Comparison of ENCODE assay signal across 8 mouse cellular contexts in genomic region chrX:50614874-50615273, GRCm38 (mm10).
DNase-seq lines count a peak whose midpoint lies in the region; ATAC-seq and TF ChIP-seq lines count a peak whose summit lies in the region.
"Not testable (repeated sequence)": the region's sequence is repeated elsewhere in the genome, so short reads cannot be mapped to it uniquely, and the experiment has no call there.

No protein-coding gene starts in this region.

- not testable (repeated sequence) for H3K27ac ChIP-seq in embryonic facial prominence, embryonic 11.5 days (replicated peaks; ENCODE audit: low read depth, low read length); lung, embryonic 14.5 days (ENCODE audit: low read depth); stomach, postnatal 0 days (replicated peaks)
- peak overlapping the region; percentile 86 for H3K27ac ChIP-seq in gastrocnemius, adult 2 months
- H3K27ac ChIP-seq in hindbrain, embryonic 14.5 days = peak overlapping the region; percentile 57; the same call in 1 of the 2 replicates
- peak overlapping the region; percentile 63; the same call in 1 of the 2 replicates for H3K27ac ChIP-seq in midbrain, embryonic 16.5 days (ENCODE audit: low read length)

- H3K4me1 ChIP-seq in embryonic facial prominence, embryonic 11.5 days (ENCODE audit: control insufficient read depth, insufficient read depth, low read length); hindbrain, embryonic 14.5 days (replicated peaks; ENCODE audit: control insufficient read depth, insufficient read depth, low read length); lung, embryonic 14.5 days (ENCODE audit: insufficient read depth); midbrain, embryonic 16.5 days (ENCODE audit: control insufficient read depth, insufficient read depth, low read length); stomach, postnatal 0 days (replicated peaks; ENCODE audit: control insufficient read depth, insufficient read depth): not testable (repeated sequence)

- peak; percentile 81 for DNase-seq in MN1 (ENCODE audit: low spot score)
- DNase-seq in embryonic facial prominence, embryonic 11.5 days (ENCODE audit: low spot score) = peak; percentile 67
- DNase-seq in gastrocnemius, adult 2 months = not testable (repeated sequence)
- peak; percentile 82 for DNase-seq in hindbrain, embryonic 14.5 days (ENCODE audit: low spot score)
- DNase-seq in layer of hippocampus, postnatal 25 days (ENCODE audit: extremely low spot score in 1 of 2, low spot score in 1 of 2) = peak; percentile 64 to 82
- peak; percentile 84 for DNase-seq in lung, embryonic 14.5 days
- peak; percentile 30 for DNase-seq in stomach, postnatal 0 days (ENCODE audit: low spot score)

- WGBS in embryonic facial prominence, embryonic 11.5 days = 74% methylated on average over 3 of the region's 3 CpGs
- WGBS in hindbrain, embryonic 14.5 days = 63% methylated on average over 3 of the region's 3 CpGs
- whole genome bisulfite sequencing in lung, embryonic 14.5 days = 51% methylated on average over 3 of the region's 3 CpGs
- 64% methylated on average over 3 of the region's 3 CpGs for WGBS in midbrain, embryonic 16.5 days
- 72% methylated on average over 3 of the region's 3 CpGs for WGBS in stomach, postnatal 0 days

- intact Hi-C loops in gastrocnemius, adult 2 months (cut with DNase I) = loop anchor here (5.0 kb wide), 1 partner anchor 38 kb away; no protein-coding TSS in a partner anchor

- not testable (repeated sequence) for H3K4me3 ChIP-seq in embryonic facial prominence, embryonic 11.5 days (ENCODE audit: low read depth, low read length); lung, embryonic 14.5 days (ENCODE audit: low read depth, low read length); midbrain, embryonic 16.5 days (ENCODE audit: low read depth, low read length)
- H3K4me3 ChIP-seq in gastrocnemius, adult 2 months = peak overlapping the region; percentile 68
- peak overlapping the region; percentile 17 for H3K4me3 ChIP-seq in hindbrain, embryonic 14.5 days (replicated peaks; ENCODE audit: low read length)
- peak overlapping the region; percentile 18; the same call in 1 of the 2 replicates for H3K4me3 ChIP-seq in stomach, postnatal 0 days (ENCODE audit: low read depth, low read length)

- not testable (repeated sequence) for H3K27me3 ChIP-seq in embryonic facial prominence, embryonic 11.5 days (ENCODE audit: control insufficient read depth, insufficient read depth, low read length); hindbrain, embryonic 14.5 days (ENCODE audit: control insufficient read depth, insufficient read depth, low read length); lung, embryonic 14.5 days (ENCODE audit: insufficient read depth, low read length); midbrain, embryonic 16.5 days (ENCODE audit: control insufficient read depth, insufficient read depth, low read depth, low read length); stomach, postnatal 0 days (ENCODE audit: control insufficient read depth, insufficient read depth, low read length)

- not testable (repeated sequence) for H3K36me3 ChIP-seq in embryonic facial prominence, embryonic 11.5 days (replicated peaks; ENCODE audit: control insufficient read depth, insufficient read depth, low read depth, low read length); hindbrain, embryonic 14.5 days (replicated peaks; ENCODE audit: control insufficient read depth, insufficient read depth); lung, embryonic 14.5 days (ENCODE audit: insufficient read depth); midbrain, embryonic 16.5 days (ENCODE audit: control insufficient read depth, insufficient read depth, low read length); stomach, postnatal 0 days (ENCODE audit: control insufficient read depth, insufficient read depth, low read length)

- not testable (repeated sequence) for H3K9me3 ChIP-seq in embryonic facial prominence, embryonic 11.5 days (replicated peaks; ENCODE audit: control insufficient read depth, low read length); hindbrain, embryonic 14.5 days (ENCODE audit: control insufficient read depth, low read length); lung, embryonic 14.5 days (ENCODE audit: low read depth, low read length); midbrain, embryonic 16.5 days (replicated peaks; ENCODE audit: control insufficient read depth, low read length, poor library complexity, severe bottlenecking); stomach, postnatal 0 days (ENCODE audit: control insufficient read depth, low read length)

- not testable (repeated sequence) for TF ChIP-seq EP300 in stomach, postnatal 0 days (optimal IDR thresholded peaks at IDR 0.05)

- not testable (repeated sequence) for H3K9ac ChIP-seq in embryonic facial prominence, embryonic 11.5 days (replicated peaks; ENCODE audit: low read length); lung, embryonic 14.5 days; midbrain, embryonic 16.5 days (ENCODE audit: low read depth, low read length); stomach, postnatal 0 days (ENCODE audit: low read length)
- H3K9ac ChIP-seq in hindbrain, embryonic 14.5 days = 0 out of 2 replicates have a peak overlapping the region, but pooled peaks have one; percentile 40

- not testable (repeated sequence) for ATAC-seq in embryonic facial prominence, embryonic 11.5 days (replicated peaks; ENCODE audit: insufficient number of reproducible peaks, low FRiP score, low TSS enrichment, low read depth); hindbrain, embryonic 14.5 days (ENCODE audit: low FRiP score)
- ATAC-seq in lung, embryonic 14.5 days (ENCODE audit: insufficient read depth) = peak; percentile 71; the same call in 1 of the 2 replicates
- peak; percentile 81 for ATAC-seq in midbrain, embryonic 16.5 days
- ATAC-seq in stomach, postnatal 0 days (ENCODE audit: low FRiP score, low TSS enrichment) = peak; percentile 68; the same call in 1 of the 2 replicates

- H3K4me2 ChIP-seq in embryonic facial prominence, embryonic 11.5 days (ENCODE audit: low read depth, low read length); midbrain, embryonic 16.5 days (ENCODE audit: low read length); stomach, postnatal 0 days (replicated peaks; ENCODE audit: low read depth): not testable (repeated sequence)
- H3K4me2 ChIP-seq in hindbrain, embryonic 14.5 days (replicated peaks) = peak overlapping the region; percentile 42
- H3K4me2 ChIP-seq in lung, embryonic 14.5 days = peak overlapping the region; percentile 31; the same call in 1 of the 2 replicates

- TF ChIP-seq CTCF in gastrocnemius, adult 2 months (IDR thresholded peaks at IDR 0.05) = peak; percentile 68
- TF ChIP-seq CTCF in lung, embryonic 14.5 days (IDR thresholded peaks at IDR 0.05; ENCODE audit: low read depth) = peak; percentile 60
- TF ChIP-seq CTCF in stomach, postnatal 0 days (IDR thresholded peaks at IDR 0.05; ENCODE audit: low read depth) = peak; percentile 76
